Mouse (Mus musculus) NIH3T3 (cell line): Measurements from ENCODE around the gene Loxl1.
"Not testable (repeated sequence)": the region's sequence is repeated elsewhere in the genome, so short reads cannot be mapped to it uniquely, and the experiment has no call there.

Source experiments
- DNase-seq: peaks from one replicate; pipeline ENCODE4 v3.0.0-alpha.2; 2012; ENCODE audit warnings: low read depth

The Loxl1 gene

DNA sequence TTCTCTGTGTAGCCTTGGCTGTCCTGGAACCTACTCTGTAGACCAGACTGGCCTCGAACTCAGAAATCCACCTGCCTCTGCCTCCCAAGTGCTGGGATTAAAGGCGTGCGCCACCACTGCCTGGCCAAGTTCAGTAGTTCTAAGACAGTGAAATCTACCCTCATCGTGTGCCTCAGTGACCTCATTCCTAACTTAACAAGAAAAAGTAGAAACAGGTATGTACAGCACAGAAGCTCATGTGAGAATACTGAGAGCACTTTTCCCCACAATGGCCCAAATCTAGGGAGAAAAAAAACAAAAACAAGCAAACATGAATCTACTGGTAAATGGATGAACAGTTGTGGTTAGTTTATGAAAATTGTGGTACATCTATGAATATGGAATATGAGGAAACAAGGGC, 34.7 kb downstream of the Loxl1 start:
- no peak for DNase-seq

DNA sequence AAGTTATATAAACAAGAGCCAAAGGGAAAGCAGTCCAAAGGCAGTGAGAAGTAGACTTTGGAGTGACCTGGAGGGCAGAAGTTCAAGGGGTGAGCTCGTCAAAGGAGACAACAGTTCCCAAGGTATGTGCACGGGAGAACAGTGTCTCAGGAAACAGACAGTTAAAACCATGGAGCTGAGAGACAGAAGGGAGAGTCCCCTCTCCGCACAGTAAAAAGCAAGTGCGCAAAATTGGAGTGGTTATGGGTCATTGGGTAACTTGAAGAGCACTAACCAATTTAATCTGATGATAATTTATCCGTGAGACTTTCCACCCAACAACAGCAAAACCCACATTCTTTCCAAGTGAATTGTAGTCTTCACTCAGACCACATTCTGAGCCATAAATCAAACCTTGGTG, 36.6 kb downstream of the Loxl1 start:
- peak; percentile 84 for DNase-seq

DNA sequence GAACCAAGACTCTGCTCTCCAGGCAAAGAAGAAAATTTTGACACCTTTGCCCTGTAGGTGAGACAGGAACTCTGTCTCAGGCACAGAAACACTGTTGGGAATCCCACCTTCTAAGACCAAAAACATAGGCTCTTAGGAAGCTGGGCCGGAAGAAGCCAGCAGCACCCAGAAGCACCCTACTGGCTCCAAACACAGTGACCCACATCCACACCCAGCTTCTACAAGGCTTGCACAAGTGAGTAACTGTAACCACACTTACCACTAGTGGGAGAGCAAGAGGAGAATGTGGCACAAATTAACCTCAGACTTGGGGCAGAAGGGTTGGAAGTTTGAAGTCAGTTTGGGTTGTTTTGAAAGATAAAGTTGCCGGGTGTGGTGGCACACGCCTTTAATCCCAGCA, 37.2 kb downstream of the Loxl1 start:
- peak; percentile 61 for DNase-seq

DNA sequence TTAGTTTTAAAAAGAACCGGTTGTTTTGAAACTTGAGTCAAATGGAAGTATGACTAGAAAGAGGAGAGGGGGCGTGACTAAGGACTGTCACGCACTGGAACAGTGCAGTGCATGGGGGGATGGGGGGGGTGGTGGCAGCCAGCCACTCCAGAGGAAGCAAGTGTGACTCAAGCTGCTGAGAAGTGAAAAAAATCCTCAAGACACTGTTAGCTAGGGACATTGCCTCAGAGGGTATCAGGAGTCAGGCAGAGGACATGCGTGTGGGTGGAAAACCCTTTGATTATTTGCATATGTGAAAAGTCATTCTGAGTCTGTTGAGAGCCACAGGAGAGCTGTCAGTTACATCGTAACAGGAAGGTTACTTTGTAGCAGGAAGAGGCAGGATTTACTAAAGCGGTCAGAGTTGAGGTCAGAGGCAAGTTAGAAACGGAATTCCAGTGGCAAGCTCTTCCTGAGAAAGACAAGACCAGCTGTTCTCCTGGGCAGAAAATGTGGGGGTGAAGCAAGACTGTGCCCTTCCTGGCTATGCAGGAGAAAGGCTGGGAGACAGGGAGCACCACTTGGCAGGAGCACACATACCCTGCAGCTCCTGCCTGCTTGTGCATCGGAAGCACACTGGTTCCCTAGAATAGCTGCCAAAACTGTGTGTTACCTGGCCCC, 37.7 kb downstream of the Loxl1 start:
- peak; percentile 80 for DNase-seq

DNA sequence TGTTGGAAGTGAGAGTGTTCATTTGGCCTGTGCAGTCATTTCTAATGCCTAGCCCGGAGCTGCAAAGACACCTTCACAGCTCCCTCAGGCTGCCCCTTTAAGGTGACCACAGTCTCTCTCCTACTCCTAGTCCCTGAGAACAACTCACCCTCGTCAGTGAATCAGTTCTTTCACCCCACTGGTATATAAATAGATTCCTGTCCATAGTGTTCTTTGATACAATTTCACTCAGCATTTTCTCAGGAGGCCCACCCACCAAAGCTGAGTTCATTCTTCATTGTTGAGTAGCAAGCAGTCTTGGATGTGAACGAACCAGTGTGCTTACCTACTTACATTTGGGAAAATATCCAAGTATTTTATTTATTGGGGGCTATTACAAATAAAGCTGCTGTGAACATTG, 38.4 kb downstream of the Loxl1 start:
- DNase-seq, result peak; percentile 51

DNA sequence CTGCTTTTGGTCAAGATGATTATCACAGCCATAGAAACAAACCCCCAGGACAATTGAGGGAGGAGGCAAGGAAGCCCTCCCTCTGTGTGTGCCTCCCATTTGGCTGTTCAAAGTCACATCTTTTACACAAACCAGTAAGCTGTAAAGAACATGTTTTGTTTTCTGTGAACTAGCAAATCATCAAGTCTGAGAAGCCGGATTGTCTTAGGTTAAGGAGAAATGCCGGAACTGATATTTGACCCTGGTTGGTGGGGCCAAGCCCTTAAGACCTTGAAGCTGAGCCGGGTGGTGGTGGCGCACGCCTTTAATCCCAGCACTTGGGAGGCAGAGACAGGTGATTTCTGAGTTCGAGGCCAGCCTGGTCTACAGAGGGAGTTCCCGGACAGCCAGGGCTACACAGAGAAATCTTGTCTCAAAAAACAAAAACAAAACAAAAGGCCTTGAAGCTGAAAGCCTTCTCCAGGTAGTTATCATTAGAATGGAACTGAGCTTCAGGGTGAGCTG, 38.8 kb downstream of the Loxl1 start:
- DNase-seq, result no peak

DNA sequence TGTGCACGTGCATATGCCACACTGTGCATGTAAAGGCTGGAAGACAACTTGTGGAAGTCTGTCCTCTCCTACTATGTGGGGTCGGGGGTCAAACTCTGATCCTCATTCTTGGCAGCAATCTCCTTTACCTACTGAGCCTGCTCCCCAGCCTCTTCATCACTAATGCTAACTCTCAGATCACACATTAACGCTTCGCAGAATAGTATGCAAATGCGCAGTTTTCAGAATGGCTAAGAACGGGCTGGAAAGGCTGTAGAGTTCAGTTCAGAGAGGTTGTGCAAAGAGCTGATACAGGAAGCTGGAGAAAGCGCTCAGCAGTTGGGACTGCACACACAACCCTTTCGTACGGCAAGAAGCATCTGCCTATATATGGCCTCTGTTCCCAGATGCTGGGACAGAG, 40.1 kb downstream of the Loxl1 start:
- DNase-seq, result no peak

DNA sequence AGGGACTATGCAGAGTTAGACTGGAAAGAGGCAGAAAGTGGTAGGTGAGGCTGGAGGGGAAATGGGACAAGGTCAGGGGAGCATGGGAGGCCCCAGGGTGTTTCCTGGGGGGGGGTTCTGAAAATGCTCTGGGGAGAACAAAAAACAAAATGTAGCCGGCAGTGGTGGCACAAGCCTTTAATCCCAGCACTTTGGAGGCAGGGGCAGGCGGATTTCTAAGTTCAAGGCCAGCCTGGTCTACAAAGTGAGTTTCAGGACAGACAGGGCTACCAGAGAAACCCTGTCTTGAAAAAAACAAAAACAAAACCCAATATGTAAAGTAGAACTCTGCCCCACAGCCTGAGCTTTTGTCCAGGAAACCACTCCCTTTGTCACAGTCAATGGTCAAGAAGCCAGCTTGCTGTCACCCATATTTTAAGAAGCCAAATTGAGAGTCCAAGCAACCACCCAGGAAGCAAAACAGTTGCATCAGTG, 40.9 kb downstream of the Loxl1 start:
- no peak for DNase-seq

DNA sequence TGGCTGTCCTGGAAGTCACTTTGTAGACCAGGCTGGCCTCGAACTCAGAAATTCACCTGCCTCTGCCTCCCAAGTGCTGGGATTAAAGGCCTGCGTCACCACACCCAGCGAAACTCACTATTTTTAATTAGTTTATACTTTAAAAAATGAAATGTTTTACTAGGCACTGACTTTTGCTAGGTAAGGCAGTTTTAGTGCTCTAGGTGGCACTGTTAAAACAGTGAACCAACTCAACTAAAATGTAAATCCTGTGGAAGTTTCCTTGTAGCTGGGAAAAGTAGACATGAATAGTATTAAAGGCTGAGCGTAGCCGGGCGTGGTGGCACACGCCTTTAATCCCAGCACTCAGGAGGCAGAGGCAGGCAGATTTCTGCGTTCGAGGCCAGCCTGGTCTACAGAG, 41.4 kb downstream of the Loxl1 start:
- not testable (repeated sequence) for DNase-seq

DNA sequence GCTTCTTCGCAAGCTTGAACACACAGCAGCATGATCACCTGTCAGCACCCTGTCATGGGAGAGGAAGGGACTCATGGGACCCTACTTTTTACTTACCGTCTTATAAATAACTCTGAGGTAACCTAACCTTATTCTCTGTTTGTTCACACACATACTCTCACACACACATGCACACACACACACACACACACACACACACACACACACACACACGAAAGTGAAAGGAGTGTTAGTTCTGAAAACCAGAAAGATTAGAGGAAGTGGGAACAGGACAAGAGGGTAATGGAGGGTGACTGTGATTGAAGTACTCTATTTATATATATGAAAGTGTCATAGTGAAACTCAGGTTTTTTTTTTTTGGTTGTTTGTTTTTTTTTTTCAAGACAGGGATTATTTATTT, 41.9 kb downstream of the Loxl1 start:
- no peak for DNase-seq

DNA sequence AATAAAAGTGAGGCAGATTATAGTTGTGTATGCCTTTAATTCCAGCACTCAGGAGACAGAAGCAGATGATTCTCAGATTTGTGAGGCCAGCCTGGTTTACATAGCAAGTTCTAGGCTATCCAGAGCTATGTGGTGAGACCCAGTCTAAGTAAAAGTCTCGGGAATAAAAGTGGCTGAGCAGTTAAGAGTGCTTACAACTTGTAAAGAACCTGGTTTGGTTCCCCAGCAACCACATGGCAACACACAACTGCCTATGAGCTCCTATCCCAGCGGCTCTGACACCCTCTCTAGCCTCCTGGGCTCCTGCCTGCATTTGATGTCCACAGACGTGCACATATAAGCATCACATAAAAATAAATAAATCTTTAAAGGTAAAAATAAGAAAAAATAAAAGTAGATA, 42.9 kb downstream of the Loxl1 start:
- DNase-seq, result no peak

DNA sequence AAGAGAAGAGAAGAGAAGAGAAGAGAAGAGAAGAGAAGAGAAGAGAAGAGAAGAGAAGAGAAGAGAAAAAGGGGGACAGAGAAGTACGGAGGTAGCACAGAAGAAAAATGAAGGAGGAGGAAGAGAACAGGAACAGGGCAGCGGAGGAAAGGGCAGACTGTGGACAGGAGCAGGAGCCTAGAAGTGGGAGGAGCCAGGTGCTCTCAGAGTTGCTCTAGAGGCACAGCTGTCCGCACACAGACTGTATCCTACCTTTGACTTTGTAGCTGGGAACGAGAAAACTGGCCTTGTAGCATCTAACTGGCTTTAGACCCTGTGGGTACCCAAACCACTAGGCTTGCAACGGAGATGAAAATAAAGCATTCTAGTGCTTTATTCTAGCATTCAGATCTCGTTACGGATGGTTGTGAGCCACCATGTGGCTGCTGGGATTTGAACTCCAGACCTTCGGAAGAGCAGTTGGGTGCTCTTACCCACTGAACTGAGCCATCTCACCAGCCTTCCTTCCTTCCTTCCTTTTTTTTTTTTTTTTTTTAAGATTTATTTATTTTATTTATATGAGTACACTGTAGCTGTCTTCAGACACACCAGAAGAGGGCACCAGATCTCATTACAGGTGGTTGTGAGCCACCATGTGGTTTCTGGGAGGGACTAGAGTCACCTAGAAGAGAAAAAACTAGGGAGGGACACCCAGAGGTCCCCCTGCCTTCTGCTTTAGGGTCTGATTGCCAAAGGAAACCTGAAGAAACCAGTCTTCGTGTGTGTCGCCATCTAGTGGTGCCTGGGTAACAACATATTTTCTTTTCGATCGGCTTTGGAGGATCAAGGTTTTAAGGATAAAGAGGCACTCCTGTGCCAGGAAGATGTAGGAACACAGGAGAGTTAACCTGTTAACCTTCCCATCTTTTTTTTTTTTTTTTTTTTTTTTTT, 44.3 kb downstream of the Loxl1 start:
- DNase-seq, result peak; percentile 85

DNA sequence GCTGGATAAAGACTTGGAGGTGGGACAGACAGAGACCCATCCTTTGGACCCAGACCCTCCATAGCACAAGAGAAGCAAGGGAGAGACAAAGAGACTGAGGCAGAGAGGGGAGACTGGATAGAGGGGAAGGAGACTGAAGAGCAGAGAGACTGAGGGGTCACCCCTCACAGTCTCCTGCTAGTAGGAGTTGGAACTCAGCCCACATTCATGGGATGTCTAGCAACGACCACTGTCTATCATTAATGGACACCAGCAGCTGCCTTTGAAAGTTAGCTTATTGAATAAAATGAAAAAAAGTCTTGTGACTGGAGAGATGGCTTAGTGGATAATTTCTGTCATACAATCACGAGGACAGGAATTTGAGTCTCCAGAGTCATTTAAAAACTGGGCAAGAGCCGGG, 45.9 kb downstream of the Loxl1 start:
- DNase-seq, result no peak

DNA sequence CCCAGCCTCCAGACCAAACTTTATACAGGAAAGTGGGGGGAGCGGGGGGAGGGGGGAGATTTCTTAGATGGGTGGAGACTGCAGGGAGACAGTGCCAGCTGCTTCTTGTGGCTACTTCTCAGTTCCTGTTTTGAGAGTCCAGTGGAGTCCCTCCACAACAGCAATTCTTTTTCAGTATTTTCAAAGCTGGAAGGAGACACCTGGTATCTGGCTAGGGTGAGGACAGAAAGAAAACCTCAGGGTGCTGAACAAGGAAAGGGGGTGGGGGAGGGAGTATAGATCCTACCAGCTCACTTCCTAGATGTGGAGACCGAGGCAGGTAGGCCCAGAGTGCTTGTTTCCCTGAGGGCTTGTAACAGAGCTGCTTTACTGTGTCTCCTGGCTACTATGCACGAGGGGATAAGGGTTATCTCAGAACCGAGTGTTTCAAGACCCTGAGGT, 46.4 kb downstream of the Loxl1 start:
- DNase-seq, result no peak

DNA sequence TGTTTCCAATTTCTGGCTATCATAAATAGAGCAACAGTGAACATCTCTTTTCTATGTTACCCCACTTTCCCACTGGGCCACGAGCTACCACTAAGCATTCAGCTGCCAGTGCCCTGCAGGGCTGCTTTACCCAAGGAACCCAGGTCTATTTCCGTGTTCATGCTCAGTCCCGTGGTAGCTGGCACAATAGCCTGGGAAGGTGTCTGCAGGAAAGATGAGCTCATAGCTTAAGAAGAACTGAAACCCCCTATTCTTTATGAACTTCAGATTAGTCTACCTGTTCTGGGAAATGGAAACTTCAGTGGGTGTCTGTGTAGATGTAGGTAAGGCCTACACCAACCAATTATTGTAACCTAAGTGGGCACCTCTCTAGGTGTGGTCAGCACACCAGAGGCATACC, 47.6 kb downstream of the Loxl1 start:
- no peak for DNase-seq

DNA sequence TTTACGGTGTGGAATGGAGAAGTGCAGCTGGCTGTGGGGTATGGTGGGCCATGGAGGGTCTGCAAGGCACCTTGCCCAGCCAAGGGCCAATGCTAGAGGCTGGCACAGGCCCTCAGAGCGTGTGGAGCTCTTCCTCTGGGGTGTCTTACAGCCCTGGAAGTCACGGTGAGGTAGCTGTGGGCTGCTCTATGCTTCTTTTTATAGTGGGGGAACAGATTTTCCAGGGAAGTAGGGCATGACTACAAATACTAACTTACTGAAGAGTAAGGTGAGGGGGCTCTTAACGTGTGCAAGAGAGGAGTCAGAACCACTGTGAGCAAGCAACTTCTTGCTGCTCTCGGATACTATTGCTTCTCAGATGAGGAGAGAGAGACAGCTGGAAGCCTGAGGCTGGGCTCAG, 50.5 kb downstream of the Loxl1 start:
- no peak for DNase-seq

DNA sequence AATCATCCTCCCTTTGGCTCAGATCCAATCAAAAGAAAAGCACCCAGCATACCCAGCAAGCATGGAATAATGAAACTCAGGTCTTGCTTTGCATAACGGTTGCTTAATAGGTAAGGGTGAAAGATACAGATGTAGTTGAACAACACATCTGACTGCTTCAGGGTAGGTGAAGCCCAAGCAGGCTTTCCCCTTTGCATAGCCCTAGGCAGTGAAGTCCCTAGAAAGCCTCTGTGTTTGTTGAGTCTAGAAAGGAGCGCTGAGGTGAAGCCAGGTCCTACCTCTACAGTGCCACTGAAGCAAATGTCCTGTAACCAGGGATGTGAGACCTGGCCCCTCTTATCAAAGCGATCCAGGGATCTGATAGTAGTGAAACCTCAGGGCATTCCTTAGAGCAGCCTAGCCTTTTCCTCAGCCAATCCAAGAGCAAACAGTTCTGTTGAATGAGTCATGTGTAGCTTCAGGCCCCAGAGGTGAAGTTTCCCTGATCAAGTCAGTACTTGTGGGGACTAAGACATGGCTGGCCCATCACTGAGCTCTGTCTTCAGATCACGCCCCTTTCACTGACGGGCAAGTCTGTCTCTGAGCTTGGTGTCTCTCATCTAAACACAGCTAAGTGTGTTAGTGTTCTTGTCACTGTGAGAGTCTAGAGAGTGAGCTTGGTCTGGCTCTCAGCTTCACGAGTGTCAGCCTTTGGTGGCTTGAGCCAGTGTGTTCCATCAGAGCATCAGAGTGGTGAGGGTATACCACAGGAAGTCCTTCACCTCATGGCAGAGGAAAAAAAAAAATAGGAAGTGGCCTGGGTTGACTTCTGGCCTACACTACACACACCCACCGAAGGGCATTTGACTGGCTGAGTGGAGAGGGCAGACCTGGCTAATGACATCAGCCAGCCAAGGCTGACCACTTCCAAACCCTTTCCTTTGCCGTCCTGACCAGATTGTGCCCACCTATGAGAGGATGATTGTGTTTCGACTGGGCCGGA, 57.0 kb downstream of the Loxl1 start:
- DNase-seq, result no peak

DNA sequence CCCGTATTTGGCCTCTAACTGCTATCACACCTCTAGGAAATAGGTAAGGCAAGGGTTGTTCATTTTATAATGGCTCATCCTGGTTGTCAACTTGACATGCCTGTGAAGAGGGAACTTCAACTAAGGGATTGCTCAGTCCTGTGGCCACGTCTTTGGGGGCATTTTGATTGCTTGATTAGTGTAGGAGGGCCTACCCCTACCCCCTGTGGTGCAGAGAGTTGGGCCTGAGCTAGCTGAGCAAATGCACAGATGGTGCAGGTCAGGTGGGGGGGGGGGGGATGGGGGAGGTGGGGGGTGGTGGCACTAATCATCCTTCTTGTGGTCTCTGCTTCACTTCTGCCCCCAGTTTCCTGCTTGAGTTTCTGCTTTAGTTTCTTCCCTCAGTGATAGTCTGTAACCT, 57.9 kb downstream of the Loxl1 start:
- DNase-seq, result no peak

DNA sequence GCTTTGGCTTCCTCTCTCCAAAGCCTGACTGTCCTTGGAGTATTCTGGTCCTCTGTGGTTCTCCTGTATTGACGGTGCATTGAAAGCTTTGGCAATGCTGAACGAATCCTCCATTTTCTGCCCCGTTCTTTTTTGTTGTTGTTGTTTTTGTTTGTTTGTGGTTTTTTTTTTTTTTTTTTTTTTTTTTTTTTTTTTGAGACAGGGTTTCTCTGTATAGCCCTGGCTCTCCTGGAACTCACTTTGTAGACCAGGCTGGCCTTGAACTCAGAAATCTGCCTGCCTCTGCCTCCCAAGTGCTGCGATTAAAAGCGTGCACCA, 59.2 kb downstream of the Loxl1 start:
- not testable (repeated sequence) for DNase-seq

DNA sequence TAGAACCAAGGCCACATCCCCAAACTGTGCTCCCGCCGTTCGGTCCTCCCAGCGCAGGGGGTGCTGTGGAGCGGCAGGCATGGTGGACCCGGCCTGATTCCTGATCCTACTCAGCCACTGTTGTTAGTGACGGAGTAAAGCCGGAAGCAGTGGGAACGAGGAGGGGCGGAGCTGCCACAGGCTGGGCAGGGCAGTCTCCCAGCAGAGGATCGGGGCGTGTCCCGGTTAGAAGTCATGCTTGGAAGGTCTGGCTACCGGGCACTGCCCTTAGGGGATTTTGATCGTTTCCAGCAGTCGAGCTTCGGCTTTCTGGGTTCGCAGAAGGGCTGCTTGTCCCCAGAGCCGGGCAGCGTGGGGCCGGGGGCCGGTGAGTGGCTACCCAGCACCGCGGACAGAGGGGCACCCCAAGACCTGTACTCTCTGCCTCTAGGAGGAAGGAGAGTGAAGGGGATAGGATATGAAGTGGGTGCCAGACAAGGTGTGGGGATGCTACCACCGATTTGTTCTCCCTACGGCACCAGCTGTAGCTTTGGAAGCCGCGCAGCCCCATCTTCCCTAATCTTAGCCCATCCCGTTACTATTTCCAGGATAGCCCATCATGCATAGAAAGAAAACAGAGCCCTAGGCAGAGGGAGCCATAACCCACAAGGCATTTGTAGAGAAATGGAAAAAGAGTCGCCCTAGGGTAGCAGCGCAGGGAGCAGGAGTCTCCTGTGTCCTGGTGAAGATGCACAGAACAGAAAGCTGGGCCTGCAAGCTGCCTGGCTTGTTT, 59.8 kb downstream of the Loxl1 start, which contains the start of gene Stoml1:
Stoml1 (plus strand) TSS at position 132 of the 772 bp plus-strand sequence.
- peak; percentile 94 for DNase-seq

DNA sequence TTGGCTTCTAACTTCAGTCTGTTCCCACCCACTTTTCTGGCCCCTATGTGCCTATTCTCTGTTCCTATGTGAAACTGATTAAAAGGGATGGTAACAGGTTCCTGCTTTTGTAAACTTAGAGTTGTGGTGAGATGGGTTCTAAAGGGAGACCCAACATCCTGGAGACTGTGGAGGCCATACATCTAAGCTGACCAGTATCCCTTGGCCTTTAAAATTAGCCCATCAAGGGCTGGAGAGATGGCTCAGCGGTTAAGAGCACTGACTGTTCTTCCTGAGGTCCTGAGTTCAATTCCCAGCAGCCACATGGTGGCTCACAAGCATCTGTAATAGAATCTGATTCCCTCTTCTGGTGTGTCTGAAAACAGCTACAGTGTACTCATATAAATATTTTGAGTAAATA, 62.3 kb downstream of the Loxl1 start:
- not testable (repeated sequence) for DNase-seq
